Mouse (Mus musculus): ENCODE data around the gene Rabl3.

DNA sequence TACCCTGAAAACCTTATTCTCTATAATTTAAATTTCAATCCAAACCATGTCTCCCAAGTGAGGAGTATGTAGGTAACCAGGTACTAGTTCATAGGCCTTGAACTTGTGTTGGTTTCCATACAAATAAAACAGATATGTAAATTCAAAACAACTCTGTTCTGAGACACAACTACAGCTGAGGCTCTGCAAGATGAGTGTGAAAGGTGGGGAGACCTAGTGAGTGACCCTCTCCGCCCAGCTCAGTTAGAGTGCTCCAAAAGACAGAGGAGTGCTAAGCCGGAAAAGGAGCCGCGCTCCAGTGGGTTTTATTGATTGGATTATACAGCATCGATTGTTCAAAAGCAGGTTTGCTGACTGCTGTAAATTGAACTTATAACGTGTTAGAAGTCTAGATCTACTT lies 22.7 kb downstream of the Rabl3 start:
- TF ChIP-seq EP300 (IDR thresholded peaks at IDR 0.05; ENCODE audit: low read depth) (no peak), CTCF (IDR thresholded peaks at IDR 0.05; ENCODE audit: low read depth) (no peak)
